Mouse (Mus musculus) myocyte (in vitro differentiated cells): Measurements from ENCODE around the gene Riok1.

Experiments
- E2F4 ChIP-seq: IDR thresholded peaks from one replicate; pipeline ENCODE4 v1.6.1; 2011; ENCODE audit warnings: mild to moderate bottlenecking, control low read depth, moderate library complexity; ENCODE audit not compliant: insufficient read depth
- MAX ChIP-seq: IDR thresholded peaks from one replicate; pipeline ENCODE4 v1.6.1; 2011; ENCODE audit warnings: low read depth, mild to moderate bottlenecking, control low read depth
- MYOD1 ChIP-seq, 3 experiments: IDR thresholded peaks; one replicate each; pipeline ENCODE4 v1.6.1; 2011; ENCODE audit warnings: control low read depth in 2 of 3, low read depth in 2 of 3, mild to moderate bottlenecking in 2 of 3, moderate library complexity in 1 of 3; ENCODE audit not compliant: insufficient read length in 2 of 3, control insufficient read depth in 1 of 3
- POLR2A ChIP-seq: IDR thresholded peaks from one replicate; pipeline ENCODE4 v1.6.1; 2011; ENCODE audit warnings: low read depth, mild to moderate bottlenecking, control low read depth, moderate library complexity; ENCODE audit not compliant: insufficient read length
- POLR2AphosphoS2 ChIP-seq: IDR thresholded peaks from one replicate; pipeline ENCODE4 v1.6.1; 2011; ENCODE audit warnings: low read depth, control low read depth; ENCODE audit not compliant: insufficient read length
- REST ChIP-seq: IDR thresholded peaks from one replicate; pipeline ENCODE4 v1.6.1; 2011; ENCODE audit warnings: mild to moderate bottlenecking, control low read depth, moderate library complexity; ENCODE audit not compliant: insufficient read depth, insufficient read length
- SRF ChIP-seq: IDR thresholded peaks from one replicate; pipeline ENCODE4 v1.6.1; 2011; ENCODE audit warnings: low read depth; ENCODE audit not compliant: control insufficient read depth, insufficient read length
- TCF12 ChIP-seq: IDR thresholded peaks from one replicate; pipeline ENCODE4 v1.6.1; 2011; ENCODE audit warnings: mild to moderate bottlenecking, control low read depth; ENCODE audit not compliant: poor library complexity, insufficient read depth, severe bottlenecking
- TCF3 ChIP-seq: IDR thresholded peaks from one replicate; pipeline ENCODE4 v1.6.1; 2011; ENCODE audit warnings: low read depth, control low read depth; ENCODE audit not compliant: insufficient read length
- USF1 ChIP-seq: IDR thresholded peaks from one replicate; pipeline ENCODE4 v1.6.1; 2011; ENCODE audit warnings: low read depth, mild to moderate bottlenecking, control low read depth, moderate library complexity

- TF ChIP-seq USF1 (no peak), SRF (no peak), MAX (no peak), POLR2A (no peak), E2F4 (no peak), POLR2AphosphoS2 (no peak), REST (no peak), TCF12 (no peak), MYOD1 (IDR thresholded peaks at IDR 0.05; ENCODE audit: control insufficient read depth in 1 of 3, insufficient read length in 2 of 3, low read depth in 2 of 3) (no peak), TCF3 (no peak)
Measured at GRCm38 (mm10) chr13:38025874-38026273, 10.9 kb upstream of the Riok1 start.
